Mouse (Mus musculus): Measurements from ENCODE around the gene Chst11. TPM values are rescaled to one million over a fixed set of nuclear protein-coding genes. Genes with fewer than 3 reads are reported as not detected.

The Chst11 gene
- polyA plus RNA-seq, 1 experiment, result 25.0 TPM

DNA sequence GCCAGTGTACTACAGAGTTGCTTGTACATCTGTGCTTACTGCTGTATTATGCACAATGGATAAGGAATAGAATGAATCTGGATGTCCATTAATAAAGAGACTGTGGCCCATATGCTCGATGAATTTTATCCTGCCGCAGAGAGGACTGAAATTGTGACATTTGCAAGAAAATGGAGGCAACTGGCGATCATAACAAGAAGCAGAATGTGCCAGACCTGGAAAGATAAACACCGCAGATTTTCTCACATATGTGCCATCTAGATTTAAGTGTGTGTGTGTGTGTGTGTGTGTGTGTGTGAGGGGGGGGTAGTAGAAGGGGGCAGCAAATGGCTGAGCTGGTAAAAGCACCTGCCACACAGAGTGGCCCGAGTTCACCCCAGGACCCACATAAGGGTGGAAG lies 79.5 kb downstream of the Chst11 start:
- Histone ChIP-seq H3K27ac (ENCODE audit: insufficient read depth, low read length) (no peak overlapping the region), H3K4me1 (ENCODE audit: control insufficient read depth, insufficient read depth, low read length) (peaks cover 6% of the 10 kb centered on the region)

DNA sequence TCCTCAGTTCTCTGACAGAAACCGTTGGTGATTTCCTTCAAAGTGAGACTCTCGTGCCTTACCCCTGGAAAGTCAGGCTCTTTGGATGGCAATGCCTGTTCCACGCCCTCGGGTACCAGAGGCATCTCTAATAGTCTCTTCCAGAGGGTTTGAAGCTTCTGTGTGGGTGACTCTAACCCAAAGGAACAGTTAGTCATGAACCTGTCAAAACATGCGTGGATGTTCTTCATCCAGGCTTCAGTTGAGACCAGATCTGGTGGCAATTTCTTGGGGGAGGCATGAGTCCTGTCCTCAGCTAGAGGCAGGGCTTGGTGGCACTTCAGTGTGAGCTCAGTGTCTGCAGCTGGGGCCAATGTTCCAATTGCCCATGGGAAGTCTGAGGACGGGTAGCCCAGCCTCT lies 80.9 kb downstream of the Chst11 start:
- H3K4me3 ChIP-seq (ENCODE audit: insufficient read depth, low read length), result no peak overlapping the region
- TF ChIP-seq POLR2A (IDR thresholded peaks at IDR 0.05; ENCODE audit: extremely low read depth, insufficient read depth, low read length) (no peak), CTCF (IDR thresholded peaks at IDR 0.05; ENCODE audit: extremely low read depth, insufficient read depth, low read length) (no peak)
- H3K4me1 ChIP-seq (ENCODE audit: control insufficient read depth, insufficient read depth, low read length), result peaks cover 2% of the 10 kb centered on the region
- no peak overlapping the region for H3K27ac ChIP-seq (ENCODE audit: insufficient read depth, low read length)

More for the DNA sequence above, 79.5 kb downstream of the Chst11 start:
- no peak for TF ChIP-seq POLR2A (IDR thresholded peaks at IDR 0.05; ENCODE audit: extremely low read depth, insufficient read depth, low read length)
- no peak for TF ChIP-seq CTCF (IDR thresholded peaks at IDR 0.05; ENCODE audit: extremely low read depth, insufficient read depth, low read length)
- no peak overlapping the region for H3K4me3 ChIP-seq (ENCODE audit: insufficient read depth, low read length)

DNA sequence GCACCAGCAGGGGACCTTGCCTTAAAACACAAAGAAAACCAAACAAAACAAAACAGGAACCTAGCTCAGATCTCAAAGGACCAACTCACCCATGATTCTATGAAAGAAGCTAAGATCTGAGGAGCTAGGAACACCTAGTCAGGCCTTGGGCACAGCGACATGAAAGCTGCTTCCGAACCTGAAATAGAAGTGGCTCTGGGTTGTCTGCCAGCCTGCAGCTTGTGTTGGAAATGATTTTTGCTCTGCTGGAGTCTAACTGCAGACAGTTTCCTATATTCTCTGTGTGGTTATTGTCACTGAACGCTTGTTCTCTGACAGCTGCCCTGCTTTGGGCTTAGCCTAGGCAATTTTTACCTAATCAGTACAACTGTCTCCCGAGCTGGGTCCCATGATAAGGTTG lies 82.0 kb downstream of the Chst11 start:
- no peak overlapping the region for H3K4me3 ChIP-seq (ENCODE audit: insufficient read depth, low read length)
- TF ChIP-seq CTCF (IDR thresholded peaks at IDR 0.05; ENCODE audit: extremely low read depth, insufficient read depth, low read length), result no peak
- TF ChIP-seq POLR2A (IDR thresholded peaks at IDR 0.05; ENCODE audit: extremely low read depth, insufficient read depth, low read length), result no peak
- no peak overlapping the region for H3K27ac ChIP-seq (ENCODE audit: insufficient read depth, low read length)
- peaks cover 4% of the 10 kb centered on the region for H3K4me1 ChIP-seq (ENCODE audit: control insufficient read depth, insufficient read depth, low read length)

DNA sequence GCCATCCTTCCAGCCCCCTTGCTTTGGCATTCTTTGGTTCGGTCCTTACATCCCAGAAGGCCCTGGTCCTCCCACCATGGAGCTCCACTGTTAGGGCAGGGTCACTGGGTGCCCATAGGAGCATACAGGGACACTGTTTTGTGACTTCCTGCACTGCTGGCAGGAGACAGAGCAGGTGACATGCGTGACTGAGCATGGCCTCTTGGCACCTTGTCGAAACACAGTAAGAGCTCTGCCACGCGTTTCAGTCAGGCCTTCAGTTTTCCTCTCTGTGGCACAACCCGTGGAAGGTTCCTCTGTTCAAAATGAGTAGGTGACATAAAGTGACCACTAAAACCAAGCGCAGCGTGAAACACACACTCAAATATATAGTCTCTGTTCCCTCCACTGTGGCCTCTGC lies 83.2 kb downstream of the Chst11 start:
- TF ChIP-seq POLR2A (IDR thresholded peaks at IDR 0.05; ENCODE audit: extremely low read depth, insufficient read depth, low read length) (no peak), CTCF (IDR thresholded peaks at IDR 0.05; ENCODE audit: extremely low read depth, insufficient read depth, low read length) (no peak)
- Histone ChIP-seq H3K4me3 (ENCODE audit: insufficient read depth, low read length) (no peak overlapping the region), H3K27ac (ENCODE audit: insufficient read depth, low read length) (no peak overlapping the region), H3K4me1 (ENCODE audit: control insufficient read depth, insufficient read depth, low read length) (peaks cover 4% of the 10 kb centered on the region)

DNA sequence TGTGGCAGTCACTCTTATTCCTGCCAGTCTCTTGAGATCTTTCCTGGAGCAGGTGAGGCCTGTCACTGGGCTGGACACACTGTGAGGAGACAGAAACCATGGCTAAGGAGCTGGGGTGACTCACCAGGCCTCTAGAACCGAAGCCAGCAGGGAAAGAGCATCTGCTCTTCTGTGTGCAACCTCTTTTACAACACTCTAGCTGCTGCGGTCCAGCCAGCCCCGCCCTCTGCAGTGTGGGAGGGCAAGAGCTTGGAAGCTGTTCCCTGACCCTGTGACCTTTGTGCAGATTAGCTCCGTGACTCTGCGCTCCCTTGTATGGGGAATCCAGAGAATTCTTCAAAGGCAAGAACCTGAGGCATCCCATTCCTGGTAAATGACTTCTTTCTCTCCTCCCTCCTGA lies 84.5 kb downstream of the Chst11 start:
- H3K27ac ChIP-seq (ENCODE audit: insufficient read depth, low read length), result no peak overlapping the region

DNA sequence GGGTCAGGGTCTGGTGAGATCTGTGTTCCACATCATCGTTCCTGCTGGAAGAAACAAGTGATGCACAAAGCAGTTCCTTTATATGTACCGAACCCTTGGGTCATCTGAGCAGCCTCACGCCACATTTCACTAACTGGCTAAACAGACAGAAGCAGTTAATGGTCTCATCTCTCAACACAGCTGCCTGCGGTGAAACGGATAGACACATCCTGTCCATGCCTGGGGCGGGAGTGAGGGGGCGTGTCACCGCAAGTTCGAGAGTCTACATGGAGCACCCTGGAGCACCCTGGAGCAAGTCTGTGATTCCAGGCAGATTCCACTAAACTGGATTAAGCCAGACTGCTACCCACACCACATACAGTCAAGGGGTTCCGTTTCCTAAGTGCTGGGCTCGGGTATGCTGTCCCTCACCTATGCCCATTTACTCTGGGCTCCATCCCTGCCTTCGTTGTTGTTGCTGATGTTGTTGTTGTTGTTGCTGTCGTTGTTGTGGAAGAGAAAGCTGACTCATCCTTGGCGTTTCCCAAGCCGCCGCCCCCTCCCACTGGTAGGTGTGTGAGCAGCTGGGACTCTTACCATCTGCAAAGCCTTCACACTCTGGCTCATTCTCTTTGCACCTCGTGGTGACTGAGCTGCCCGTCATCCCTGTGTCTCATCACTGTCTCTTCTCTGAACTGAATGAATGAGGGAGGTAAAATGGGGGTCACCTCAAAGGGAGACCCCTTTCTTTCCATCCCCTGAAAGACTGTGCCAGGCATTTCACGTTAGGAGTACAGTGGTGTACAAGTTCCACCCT lies 86.7 kb downstream of the Chst11 start:
- Histone ChIP-seq H3K27ac (ENCODE audit: insufficient read depth, low read length) (no peak overlapping the region), H3K4me1 (ENCODE audit: control insufficient read depth, insufficient read depth, low read length) (peaks cover 4% of the 10 kb centered on the region), H3K4me3 (ENCODE audit: insufficient read depth, low read length) (no peak overlapping the region)
- no peak for TF ChIP-seq CTCF (IDR thresholded peaks at IDR 0.05; ENCODE audit: extremely low read depth, insufficient read depth, low read length)
- TF ChIP-seq POLR2A (IDR thresholded peaks at IDR 0.05; ENCODE audit: extremely low read depth, insufficient read depth, low read length), result no peak

More for the DNA sequence above, 84.5 kb downstream of the Chst11 start:
- Histone ChIP-seq H3K4me1 (ENCODE audit: control insufficient read depth, insufficient read depth, low read length) (peaks cover 4% of the 10 kb centered on the region), H3K4me3 (ENCODE audit: insufficient read depth, low read length) (no peak overlapping the region)
- TF ChIP-seq POLR2A (IDR thresholded peaks at IDR 0.05; ENCODE audit: extremely low read depth, insufficient read depth, low read length) (no peak), CTCF (IDR thresholded peaks at IDR 0.05; ENCODE audit: extremely low read depth, insufficient read depth, low read length) (no peak)

DNA sequence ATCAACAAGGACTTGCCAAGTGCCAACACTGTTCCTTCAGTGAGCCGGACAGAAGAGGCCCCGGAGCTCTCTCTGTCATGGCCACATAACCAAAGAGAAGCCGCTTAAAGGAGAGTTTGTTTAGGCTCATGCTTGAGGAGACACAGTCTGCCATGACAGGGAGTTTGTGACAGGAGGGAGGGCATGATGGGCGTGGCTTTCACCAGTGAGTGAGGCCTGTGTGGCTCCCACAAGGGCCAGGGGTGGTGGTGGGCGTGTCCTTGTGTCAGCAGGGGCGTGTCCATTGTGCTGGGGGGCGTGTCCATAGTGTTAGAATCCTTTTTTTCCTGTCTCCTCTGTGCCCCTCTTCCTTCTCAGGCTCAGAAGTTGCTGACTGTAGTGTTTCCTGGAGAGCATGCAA lies 87.8 kb downstream of the Chst11 start:
- TF ChIP-seq CTCF (IDR thresholded peaks at IDR 0.05; ENCODE audit: extremely low read depth, insufficient read depth, low read length), result no peak
- no peak for TF ChIP-seq POLR2A (IDR thresholded peaks at IDR 0.05; ENCODE audit: extremely low read depth, insufficient read depth, low read length)
- Histone ChIP-seq H3K4me1 (ENCODE audit: control insufficient read depth, insufficient read depth, low read length) (peaks cover 2% of the 10 kb centered on the region), H3K4me3 (ENCODE audit: insufficient read depth, low read length) (no peak overlapping the region), H3K27ac (ENCODE audit: insufficient read depth, low read length) (no peak overlapping the region)

DNA sequence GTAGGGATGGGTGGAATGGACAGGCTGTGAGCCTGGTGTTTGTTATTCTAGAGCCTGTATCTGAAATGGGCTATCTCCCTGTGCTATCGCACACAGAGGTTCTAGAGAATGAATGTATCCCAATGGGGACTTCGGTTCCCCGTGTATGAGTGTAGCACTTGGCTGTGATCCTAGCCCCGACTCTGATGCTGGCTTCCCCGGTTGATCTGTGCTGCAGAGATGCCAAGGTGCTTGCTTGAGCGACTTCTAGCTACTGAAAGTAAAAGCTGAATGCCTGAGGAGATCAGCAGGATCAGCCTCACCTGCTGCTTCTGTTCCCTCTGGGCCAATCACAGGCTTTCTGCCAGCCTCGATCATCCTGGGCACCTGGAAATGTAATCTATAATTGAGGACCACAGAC lies 91.5 kb downstream of the Chst11 start:
- Histone ChIP-seq H3K4me1 (ENCODE audit: control insufficient read depth, insufficient read depth, low read length) (peaks cover 5% of the 10 kb centered on the region), H3K27ac (ENCODE audit: insufficient read depth, low read length) (no peak overlapping the region), H3K4me3 (ENCODE audit: insufficient read depth, low read length) (no peak overlapping the region)
- TF ChIP-seq CTCF (IDR thresholded peaks at IDR 0.05; ENCODE audit: extremely low read depth, insufficient read depth, low read length) (no peak), POLR2A (IDR thresholded peaks at IDR 0.05; ENCODE audit: extremely low read depth, insufficient read depth, low read length) (no peak)

DNA sequence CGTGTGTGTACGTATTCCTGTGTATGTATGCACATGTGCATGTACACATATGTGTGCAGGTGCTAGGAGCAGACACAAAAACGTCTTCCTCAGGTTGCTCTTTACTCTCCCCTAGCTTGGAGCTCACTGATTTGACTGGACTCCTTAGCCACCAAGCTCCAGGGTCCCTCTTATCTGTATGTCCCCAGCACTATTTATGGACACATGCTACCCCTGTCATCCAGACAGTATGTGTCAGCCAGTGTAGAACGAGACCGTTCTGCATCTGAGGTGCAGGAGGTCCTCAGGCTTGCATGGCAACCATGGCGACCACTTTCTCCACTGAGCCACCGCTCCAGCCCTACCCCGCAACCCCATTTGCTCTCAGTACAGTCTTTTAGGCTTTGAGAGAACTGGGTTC lies 93.4 kb downstream of the Chst11 start:
- Histone ChIP-seq H3K27ac (ENCODE audit: insufficient read depth, low read length) (no peak overlapping the region), H3K4me3 (ENCODE audit: insufficient read depth, low read length) (no peak overlapping the region), H3K4me1 (ENCODE audit: control insufficient read depth, insufficient read depth, low read length) (peaks cover 4% of the 10 kb centered on the region)
- TF ChIP-seq CTCF (IDR thresholded peaks at IDR 0.05; ENCODE audit: extremely low read depth, insufficient read depth, low read length) (no peak), POLR2A (IDR thresholded peaks at IDR 0.05; ENCODE audit: extremely low read depth, insufficient read depth, low read length) (no peak)

DNA sequence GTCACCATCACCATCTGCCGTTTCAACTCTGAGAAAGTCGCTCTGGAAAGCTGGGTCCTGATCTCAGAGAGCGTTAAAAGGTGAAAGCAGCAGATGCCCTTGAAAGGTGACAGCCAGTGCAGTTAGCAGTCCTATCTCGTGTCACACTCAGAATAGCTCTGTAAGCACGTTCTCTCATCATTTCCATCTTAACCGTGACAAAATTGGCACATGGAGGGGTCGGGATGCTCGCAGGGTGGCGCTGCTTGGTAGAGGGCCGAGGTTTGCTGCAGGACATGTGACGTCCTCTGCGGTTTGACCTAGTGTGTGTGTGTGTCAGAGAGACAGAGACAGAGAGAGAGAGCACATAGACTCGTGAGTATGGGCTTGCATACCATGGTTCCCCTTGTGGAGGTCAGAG lies 94.5 kb downstream of the Chst11 start:
- TF ChIP-seq POLR2A (IDR thresholded peaks at IDR 0.05; ENCODE audit: extremely low read depth, insufficient read depth, low read length) (no peak), CTCF (IDR thresholded peaks at IDR 0.05; ENCODE audit: extremely low read depth, insufficient read depth, low read length) (no peak)
- H3K4me3 ChIP-seq (ENCODE audit: insufficient read depth, low read length), result no peak overlapping the region
- peaks cover 4% of the 10 kb centered on the region for H3K4me1 ChIP-seq (ENCODE audit: control insufficient read depth, insufficient read depth, low read length)
- H3K27ac ChIP-seq (ENCODE audit: insufficient read depth, low read length), result no peak overlapping the region
